Mouse (Mus musculus) liver, embryonic 11.5 days (tissue): ENCODE results near the gene Olfr1123. TPM values are rescaled to one million over a fixed set of nuclear protein-coding genes. Genes with fewer than 3 reads are reported as not detected.
"Not testable (repeated sequence)": the region's sequence is repeated elsewhere in the genome, so short reads cannot be mapped to it uniquely, and the experiment has no call there.

Experiments
- ATAC-seq: fragments of 200-750 bp; cut with Nextera tagmentation; replicated peaks from 2 replicates; pipeline ENCODE4 v1.8.0; 2017; ENCODE audit warnings: moderate number of reproducible peaks, mild to moderate bottlenecking, moderate TSS enrichment, moderate library complexity; ENCODE audit not compliant: low FRiP score
- DNase-seq: peaks from one replicate; pipeline ENCODE4 v3.0.0-alpha.2; 2017; ENCODE audit warnings: low spot score
- H3K27ac ChIP-seq: fragments of 300-500 bp; sonication (generic); 2 replicates; pipeline ENCODE4 v1.5.1; 2014; ENCODE audit warnings: mild to moderate bottlenecking, low read depth, low read length, control low read depth
- H3K27me3 ChIP-seq: fragments of 300-500 bp; sonication (generic); replicated peaks from 2 replicates; pipeline ENCODE4 v1.6.1; 2014; ENCODE audit warnings: low read length, mixed read lengths; ENCODE audit not compliant: control insufficient read depth, insufficient read depth
- H3K36me3 ChIP-seq: fragments of 300-500 bp; sonication (generic); 2 replicates; pipeline ENCODE4 v1.6.1; 2014; ENCODE audit warnings: mild to moderate bottlenecking, low read length, moderate library complexity, mixed read lengths; ENCODE audit not compliant: control insufficient read depth, insufficient read depth
- H3K4me1 ChIP-seq: fragments of 300-500 bp; sonication (generic); replicated peaks from 2 replicates; pipeline ENCODE4 v1.6.1; 2014; ENCODE audit warnings: low read length, mixed read lengths; ENCODE audit not compliant: control insufficient read depth, insufficient read depth
- H3K4me2 ChIP-seq: fragments of 300-500 bp; sonication (generic); 2 replicates; pipeline ENCODE4 v1.6.1; 2014; ENCODE audit warnings: mild to moderate bottlenecking, control low read depth, moderate library complexity
- H3K4me3 ChIP-seq: fragments of 300-500 bp; sonication (generic); 2 replicates; pipeline ENCODE4 v1.5.1; 2014; ENCODE audit warnings: low read depth, low read length, control low read depth
- H3K9ac ChIP-seq: fragments of 300-500 bp; sonication (generic); 2 replicates; pipeline ENCODE4 v1.6.1; 2014; ENCODE audit warnings: low read depth, low read length, control low read depth
- H3K9me3 ChIP-seq: fragments of 300-500 bp; sonication (generic); 2 replicates; pipeline ENCODE4 v1.6.1; 2016; ENCODE audit warnings: low read length, inconsistent platforms, mixed read lengths; ENCODE audit not compliant: control insufficient read depth
- WGBS: fragments of 180-500 bp; shearing (Covaris S2); extraction: QIAGEN DNeasy Blood & Tissue Kit; methylation state at CpG from one replicate; pipeline ENCODE4 v1.1.7; 2014; 5-methylcytosine and 5-hydroxymethylcytosine counted together
- polyA plus RNA-seq: library from polyadenylated mRNA; unstranded; fragments of >200 nt; fragmentation: Nextera tagmentation; extraction: Ambion mirVana; gene quantifications from 2 replicates; pipeline ENCODE4 v1.2.1, GENCODE M21; 2014

Gene Olfr1123
- polyA plus RNA-seq, result not detected in 2 replicates

DNA sequence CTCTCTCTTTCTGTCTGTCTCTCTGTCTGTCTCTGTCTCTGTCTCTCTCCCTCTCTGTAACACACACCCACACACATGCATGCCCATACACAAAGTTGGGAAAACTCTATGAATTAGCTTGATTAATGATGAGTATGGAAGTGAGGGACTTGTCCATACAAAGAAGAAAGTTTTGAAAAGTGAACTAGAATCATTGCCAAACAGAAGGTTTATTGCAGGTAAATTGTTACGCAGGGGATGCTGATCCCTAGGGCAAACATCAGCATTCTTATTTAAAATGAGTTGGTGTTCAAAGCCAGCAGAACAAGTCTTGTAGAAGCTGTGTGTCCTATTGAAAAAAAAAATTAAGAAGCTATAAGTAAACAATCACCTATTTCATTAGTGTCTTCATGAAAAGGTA is at the start of gene Olfr1123:
Olfr1123 (plus strand) TSS at position 301 of the 400 bp plus-strand sequence.
- Histone ChIP-seq H3K9me3 (no peaks in the 10 kb centered on the region), H3K9ac (no peak within 1 kb of the TSS), H3K4me3 (no peak within 1 kb of the TSS), H3K27ac (no peak within 1 kb of the TSS), H3K4me2 (no peak within 1 kb of the TSS), H3K36me3 (no peaks in the 10 kb centered on the region), H3K4me1 (no peaks in the 10 kb centered on the region), H3K27me3 (no peaks in the 10 kb centered on the region)
- 91% methylated on average over 1 of the region's 1 CpGs for WGBS
- no peak for ATAC-seq
- no peak for DNase-seq

GRCm38 (mm10) chr2:87369595-87369994 is 46.8 kb upstream of the Olfr1123 start, which contains the start of gene Olfr1121:
Gene Olfr1121 (plus strand): TSS chr2:87369895.
- no peaks in the 10 kb centered on the region for H3K4me1 ChIP-seq
- no peak within 1 kb of the TSS for H3K27ac ChIP-seq
- H3K9ac ChIP-seq, result no peak within 1 kb of the TSS
- H3K4me3 ChIP-seq, result no peak within 1 kb of the TSS
- H3K9me3 ChIP-seq, result no peaks in the 10 kb centered on the region
- no peak for ATAC-seq
- H3K36me3 ChIP-seq, result no peaks in the 10 kb centered on the region
- H3K27me3 ChIP-seq, result no peaks in the 10 kb centered on the region
- H3K4me2 ChIP-seq, result no peak within 1 kb of the TSS
- WGBS, result 26% methylated on average over 1 of the region's 1 CpGs
- no peak for DNase-seq

- no peaks in the 10 kb centered on the region for H3K9me3 ChIP-seq
- no peak overlapping the region for H3K9ac ChIP-seq
- H3K4me3 ChIP-seq, result no peak overlapping the region
- WGBS, result 82% methylated on average over 4 of the region's 4 CpGs
- no peaks in the 10 kb centered on the region for H3K27me3 ChIP-seq
- no peak overlapping the region for H3K4me2 ChIP-seq
- ATAC-seq, result no peak
- no peak overlapping the region for H3K27ac ChIP-seq
- DNase-seq, result no peak
- no peaks in the 10 kb centered on the region for H3K4me1 ChIP-seq
- no peaks in the 10 kb centered on the region for H3K36me3 ChIP-seq
These were observed 44.7 kb upstream of the Olfr1123 start for GRCm38 (mm10) chr2:87371726-87372125.

DNA sequence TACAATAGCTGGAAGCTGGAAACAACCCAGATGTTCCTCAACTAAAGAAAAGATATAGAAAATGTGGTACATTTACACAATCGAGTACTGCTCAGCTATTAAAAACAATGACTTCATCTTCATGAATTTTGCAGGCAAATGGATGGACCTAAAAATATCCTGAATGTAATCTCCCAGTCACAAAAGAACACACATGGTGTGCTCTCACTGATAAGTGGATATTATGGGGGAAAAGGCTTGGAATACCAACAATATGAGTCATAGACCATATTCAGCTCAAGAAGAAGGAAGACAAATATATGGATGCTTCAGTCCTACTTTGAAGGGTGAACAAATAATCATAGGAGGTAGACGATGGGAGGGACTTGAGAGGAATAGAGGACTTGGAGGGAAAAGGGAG is 32.5 kb upstream of the Olfr1123 start:
- no peak overlapping the region for H3K27ac ChIP-seq
- H3K4me3 ChIP-seq, result no peak overlapping the region
- H3K4me2 ChIP-seq, result no peak overlapping the region
- H3K4me1 ChIP-seq, result no peaks in the 10 kb centered on the region
- WGBS, result 68% methylated on average over 2 of the region's 2 CpGs
- DNase-seq, result no peak
- no peaks in the 10 kb centered on the region for H3K36me3 ChIP-seq
- no peaks in the 10 kb centered on the region for H3K9me3 ChIP-seq
- no peak overlapping the region for H3K9ac ChIP-seq
- ATAC-seq, result no peak
- no peaks in the 10 kb centered on the region for H3K27me3 ChIP-seq

DNA sequence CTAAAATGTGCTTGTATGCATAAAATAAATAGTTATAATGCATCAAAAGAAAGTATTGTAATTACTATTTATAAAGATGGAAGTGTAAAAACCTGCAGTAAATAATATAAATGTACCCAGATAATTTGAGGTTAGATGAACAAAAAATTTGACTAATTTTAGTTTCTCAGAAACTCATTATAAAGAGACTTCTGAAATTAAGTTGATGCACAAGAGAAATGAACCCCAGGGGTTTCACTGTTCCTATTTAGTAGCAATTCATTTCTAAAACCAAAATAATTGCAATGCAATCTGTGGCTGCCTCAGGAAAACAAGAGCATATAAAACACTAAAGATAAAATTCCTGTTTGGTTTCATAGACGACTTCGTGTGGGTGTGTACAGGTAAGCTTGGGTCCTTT is 30.9 kb upstream of the Olfr1123 start, which contains the start of gene Olfr1122:
Olfr1122 (plus strand) TSS at position 301 of the 400 bp plus-strand sequence.
- Histone ChIP-seq H3K9ac (no peak within 1 kb of the TSS), H3K9me3 (no peaks in the 10 kb centered on the region), H3K4me1 (no peaks in the 10 kb centered on the region), H3K27ac (no peak within 1 kb of the TSS), H3K4me2 (no peak within 1 kb of the TSS), H3K36me3 (no peaks in the 10 kb centered on the region), H3K4me3 (no peak within 1 kb of the TSS), H3K27me3 (no peaks in the 10 kb centered on the region)
- no peak for ATAC-seq
- WGBS, result 78% methylated on average over 2 of the region's 2 CpGs
- DNase-seq, result no peak

DNA sequence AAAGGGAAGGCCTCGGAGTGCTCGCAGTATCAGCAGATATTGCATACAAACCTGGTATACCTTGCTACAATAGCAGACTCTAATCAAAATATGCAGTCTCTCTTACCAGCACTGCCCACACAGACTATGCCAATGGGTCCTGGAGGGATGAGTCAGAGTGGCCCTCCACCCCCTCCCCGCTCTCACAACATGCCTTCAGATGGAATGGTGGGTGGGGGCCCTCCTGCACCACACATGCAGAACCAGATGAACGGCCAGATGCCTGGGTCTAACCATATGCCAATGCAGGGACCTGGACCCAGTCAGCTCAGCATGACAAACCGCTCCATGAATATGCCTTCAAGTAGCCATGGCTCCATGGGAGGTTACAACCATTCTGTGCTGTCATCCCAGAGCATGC is 22.8 kb upstream of the Olfr1123 start:
- not testable (repeated sequence) for H3K27ac ChIP-seq, H3K9ac ChIP-seq, H3K27me3 ChIP-seq, H3K4me3 ChIP-seq, ATAC-seq, H3K36me3 ChIP-seq, H3K4me2 ChIP-seq, H3K4me1 ChIP-seq, H3K9me3 ChIP-seq, DNase-seq
- 79% methylated on average over 5 of the region's 5 CpGs for WGBS

GRCm38 (mm10) chr2:87394686-87395085 is 21.7 kb upstream of the Olfr1123 start:
- not testable (repeated sequence) for H3K27me3 ChIP-seq, H3K4me2 ChIP-seq, DNase-seq, H3K9ac ChIP-seq, H3K4me3 ChIP-seq, H3K4me1 ChIP-seq, H3K36me3 ChIP-seq, H3K9me3 ChIP-seq, H3K27ac ChIP-seq, ATAC-seq
- WGBS, result 78% methylated on average over 7 of the region's 7 CpGs

DNA sequence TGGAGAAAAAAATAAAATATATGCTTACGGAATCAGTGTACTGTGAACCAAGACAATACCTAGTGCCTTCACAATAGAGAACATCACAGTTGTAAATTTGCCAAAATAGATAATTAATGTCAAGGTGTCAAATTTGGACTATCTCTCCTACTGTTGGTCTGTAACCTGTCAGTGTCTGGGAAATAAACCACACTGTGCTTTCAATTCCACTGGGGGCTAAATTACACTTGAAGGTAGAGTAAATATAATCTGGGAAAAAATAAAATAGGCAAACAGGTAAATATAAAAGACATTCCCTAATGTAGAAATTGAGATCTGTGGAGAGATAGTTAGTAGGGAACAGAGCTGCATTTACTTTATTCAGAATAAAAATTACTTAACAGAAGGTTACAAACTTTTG is 13.5 kb downstream of the Olfr1123 start, which contains the start of gene Olfr1124:
Olfr1124 (plus strand) TSS at position 301 of the 400 bp plus-strand sequence.
- Histone ChIP-seq H3K27ac (no peak within 1 kb of the TSS), H3K9ac (no peak within 1 kb of the TSS), H3K4me2 (no peak within 1 kb of the TSS), H3K4me3 (no peak within 1 kb of the TSS), H3K4me1 (no peaks in the 10 kb centered on the region), H3K9me3 (no peaks in the 10 kb centered on the region), H3K27me3 (no peaks in the 10 kb centered on the region), H3K36me3 (no peaks in the 10 kb centered on the region)
- 95% methylated on average over 1 of the region's 1 CpGs for WGBS
- DNase-seq (no peak), ATAC-seq (no peak)

- Histone ChIP-seq H3K9ac (no peak overlapping the region), H3K27ac (no peak overlapping the region), H3K36me3 (no peaks in the 10 kb centered on the region), H3K9me3 (peaks cover 2% of the 10 kb centered on the region; the same call in 1 of the 2 replicates), H3K4me2 (no peak overlapping the region), H3K4me1 (no peaks in the 10 kb centered on the region), H3K27me3 (no peaks in the 10 kb centered on the region), H3K4me3 (no peak overlapping the region)
- DNase-seq (no peak), ATAC-seq (no peak)
- 86% methylated on average over 16 of the region's 16 CpGs for WGBS
These were observed 21.3 kb downstream of the Olfr1123 start for GRCm38 (mm10) chr2:87437731-87438130.
